Mouse (Mus musculus): ENCODE measurements around the gene Lrch1. TPM values are rescaled to one million over a fixed set of nuclear protein-coding genes. Genes with fewer than 3 reads are reported as not detected.

Lrch1 gene
- polyA plus RNA-seq, 1 experiment from 2014 or later: 12.4 TPM

DNA sequence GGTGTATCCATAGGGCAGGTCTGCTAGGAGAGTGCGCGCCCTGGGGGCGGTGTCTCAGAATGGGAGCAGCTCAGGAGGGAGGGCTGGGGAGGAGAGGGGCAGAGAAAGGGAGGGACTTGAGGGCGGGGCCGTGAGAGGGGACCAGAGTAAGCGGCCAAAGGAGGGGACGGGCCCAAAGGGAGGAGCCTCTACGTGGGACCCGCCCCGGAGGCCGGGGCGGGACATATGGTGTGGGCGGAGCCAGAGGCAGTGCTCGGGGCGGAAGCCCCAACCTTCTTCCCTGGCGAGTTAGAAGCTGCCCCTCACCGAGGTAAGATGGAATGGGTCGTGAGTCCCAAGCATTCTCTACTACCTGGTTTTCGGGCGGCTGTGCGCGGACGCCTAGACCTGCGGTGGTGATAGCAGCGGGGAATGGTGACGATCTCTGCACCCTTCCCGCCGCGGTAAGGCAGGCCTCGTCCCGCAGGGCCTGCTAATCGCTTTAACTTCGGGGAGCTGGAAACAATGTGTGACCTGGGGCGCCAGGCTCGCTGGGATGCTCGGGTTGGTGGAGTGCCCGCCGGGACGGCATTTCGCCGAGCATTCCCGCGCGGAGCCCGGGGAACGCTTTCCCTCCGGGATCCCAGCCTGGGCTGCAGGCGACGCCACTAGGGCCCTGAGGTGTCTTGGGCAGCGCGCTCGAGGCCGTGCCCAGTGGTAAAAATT is 215.4 kb downstream of the Lrch1 start, which contains the start of gene Esd:
TSS of gene Esd (plus strand) at position 219 of the 705 bp plus-strand sequence.
- Histone ChIP-seq H3K27ac (ENCODE audit: low read length) (peak within 1 kb of the TSS; percentile 84), H3K9me3 (replicated peaks; ENCODE audit: control insufficient read depth, low read length) (no peaks in the 10 kb centered on the region), H3K9ac (ENCODE audit: low read length) (peak within 1 kb of the TSS; percentile 93), H3K4me3 (replicated peaks; ENCODE audit: low read length) (peak within 1 kb of the TSS; percentile 86), H3K4me1 (ENCODE audit: control insufficient read depth, insufficient read depth, low read length) (peaks cover 7% of the 10 kb centered on the region), H3K36me3 (ENCODE audit: control insufficient read depth, insufficient read depth, low read length) (peaks cover 6% of the 10 kb centered on the region; the same call in 1 of the 2 replicates), H3K27me3 (ENCODE audit: control insufficient read depth, insufficient read depth, low read length) (no peaks in the 10 kb centered on the region), H3K4me2 (ENCODE audit: low read depth, low read length) (peak within 1 kb of the TSS; percentile 78)
- peak; percentile 99 for ATAC-seq (ENCODE audit: insufficient read depth, low FRiP score)
- WGBS: under 1% methylated on average over 53 of the region's 53 CpGs

GRCm38 (mm10) chr14:74731221-74732078 is 216.2 kb downstream of the Lrch1 start:
- 21% methylated on average over 9 of the region's 9 CpGs for WGBS

DNA sequence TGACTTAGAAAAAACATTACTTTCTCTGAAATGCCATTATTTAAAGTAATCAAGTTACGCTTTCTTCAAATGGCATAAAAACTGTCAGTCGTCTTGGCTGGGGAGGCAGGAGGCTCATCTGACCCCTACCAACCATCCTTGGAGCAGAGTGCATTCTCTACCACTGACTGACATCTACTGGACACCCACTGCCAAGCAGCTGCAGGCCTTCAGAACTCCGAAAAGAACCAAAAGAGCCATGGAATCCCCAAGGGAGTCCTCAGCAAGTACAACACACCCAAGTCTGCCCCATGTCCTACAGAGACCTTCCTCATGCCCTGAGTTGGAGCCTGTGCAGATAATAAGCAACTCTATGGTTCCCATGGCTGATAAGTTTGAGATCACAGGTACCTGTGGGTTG is 224.1 kb downstream of the Lrch1 start:
- H3K27me3 ChIP-seq (ENCODE audit: control insufficient read depth, insufficient read depth, low read length): no peaks in the 10 kb centered on the region
- WGBS: 71% methylated on average over 3 of the region's 3 CpGs
- H3K4me2 ChIP-seq (ENCODE audit: low read depth, low read length): no peak overlapping the region
- no peak overlapping the region for H3K9ac ChIP-seq (ENCODE audit: low read length)
- H3K4me3 ChIP-seq (replicated peaks; ENCODE audit: low read length): no peak overlapping the region
- no peaks in the 10 kb centered on the region for H3K4me1 ChIP-seq (ENCODE audit: control insufficient read depth, insufficient read depth, low read length)
- ATAC-seq (ENCODE audit: insufficient read depth, low FRiP score): no peak
- H3K9me3 ChIP-seq (replicated peaks; ENCODE audit: control insufficient read depth, low read length): no peaks in the 10 kb centered on the region
- H3K36me3 ChIP-seq (ENCODE audit: control insufficient read depth, insufficient read depth, low read length): no peaks in the 10 kb centered on the region
- no peak overlapping the region for H3K27ac ChIP-seq (ENCODE audit: low read length)

More at GRCm38 (mm10) chr14:74731221-74732078, 216.2 kb downstream of the Lrch1 start:
- Histone ChIP-seq H3K4me1 (ENCODE audit: control insufficient read depth, insufficient read depth, low read length) (peaks cover 7% of the 10 kb centered on the region), H3K27ac (ENCODE audit: low read length) (peak overlapping the region; percentile 84), H3K4me3 (replicated peaks; ENCODE audit: low read length) (peak overlapping the region; percentile 86), H3K36me3 (ENCODE audit: control insufficient read depth, insufficient read depth, low read length) (peaks cover 3% of the 10 kb centered on the region; the same call in 1 of the 2 replicates), H3K4me2 (ENCODE audit: low read depth, low read length) (peak overlapping the region; percentile 78), H3K27me3 (ENCODE audit: control insufficient read depth, insufficient read depth, low read length) (no peaks in the 10 kb centered on the region), H3K9ac (ENCODE audit: low read length) (peak overlapping the region; percentile 64), H3K9me3 (replicated peaks; ENCODE audit: control insufficient read depth, low read length) (no peaks in the 10 kb centered on the region)
- 0 out of 2 replicates have a peak, but pooled peaks have one; percentile 1 for ATAC-seq (ENCODE audit: insufficient read depth, low FRiP score)

DNA sequence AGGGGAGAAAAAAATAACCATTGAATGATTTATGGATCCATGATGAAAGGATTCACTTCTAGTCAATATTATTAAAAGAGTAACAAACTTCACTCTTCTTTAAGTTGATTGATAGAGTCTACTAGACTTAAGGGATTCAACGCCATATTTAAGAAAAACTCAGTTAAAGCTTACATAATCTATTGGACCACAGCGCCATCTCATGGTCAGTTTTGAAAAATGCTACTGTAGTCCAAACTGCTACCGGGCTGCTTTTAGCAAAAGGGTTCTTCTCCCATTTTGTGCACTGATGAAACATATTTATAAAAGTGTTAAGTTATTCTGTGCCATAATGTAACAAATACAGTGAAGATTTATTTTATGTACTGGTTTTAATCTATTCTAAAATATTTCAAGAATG is 238.6 kb downstream of the Lrch1 start:
- Histone ChIP-seq H3K4me2 (ENCODE audit: low read depth, low read length) (no peak overlapping the region), H3K4me3 (replicated peaks; ENCODE audit: low read length) (no peak overlapping the region), H3K9me3 (replicated peaks; ENCODE audit: control insufficient read depth, low read length) (no peaks in the 10 kb centered on the region), H3K9ac (ENCODE audit: low read length) (no peak overlapping the region), H3K27ac (ENCODE audit: low read length) (no peak overlapping the region), H3K4me1 (ENCODE audit: control insufficient read depth, insufficient read depth, low read length) (no peaks in the 10 kb centered on the region), H3K36me3 (ENCODE audit: control insufficient read depth, insufficient read depth, low read length) (no peaks in the 10 kb centered on the region), H3K27me3 (ENCODE audit: control insufficient read depth, insufficient read depth, low read length) (no peaks in the 10 kb centered on the region)
- 16% methylated on average over 3 of the region's 3 CpGs for WGBS
- no peak for ATAC-seq (ENCODE audit: insufficient read depth, low FRiP score)

Other genes starting within 250 kb of the Lrch1 start
- gene Esd, start 215.6 kb downstream of the Lrch1 start, polyA plus RNA-seq (2015; fragmentation: Nextera tagmentation; extraction: Ambion mirVana): 293 and 326 TPM in 2 replicates
- gene Rubcnl, start 68.2 kb upstream of the Lrch1 start, polyA plus RNA-seq (2015; fragmentation: Nextera tagmentation; extraction: Ambion mirVana): 0.49 and 0.66 TPM in 2 replicates
- gene Lrrc63, start 183.0 kb upstream of the Lrch1 start, polyA plus RNA-seq (2015; fragmentation: Nextera tagmentation; extraction: Ambion mirVana): not detected in 2 replicates
- 64.9 and 65.3 TPM in 2 replicates for gene Lcp1, start 183.2 kb upstream of the Lrch1 start, polyA plus RNA-seq (2015; fragmentation: Nextera tagmentation; extraction: Ambion mirVana)